Mouse (Mus musculus) CD4-positive, CD25-positive, alpha-beta regulatory T cell, adult 2 months (primary cell): Measurements from ENCODE around the gene Zbtb32.

Experiments used
- DNase-seq: peaks from one replicate; pipeline ENCODE4 v3.0.0-alpha.2; 2012; ENCODE audit warnings: low read depth, low spot score

The Zbtb32 gene

DNA sequence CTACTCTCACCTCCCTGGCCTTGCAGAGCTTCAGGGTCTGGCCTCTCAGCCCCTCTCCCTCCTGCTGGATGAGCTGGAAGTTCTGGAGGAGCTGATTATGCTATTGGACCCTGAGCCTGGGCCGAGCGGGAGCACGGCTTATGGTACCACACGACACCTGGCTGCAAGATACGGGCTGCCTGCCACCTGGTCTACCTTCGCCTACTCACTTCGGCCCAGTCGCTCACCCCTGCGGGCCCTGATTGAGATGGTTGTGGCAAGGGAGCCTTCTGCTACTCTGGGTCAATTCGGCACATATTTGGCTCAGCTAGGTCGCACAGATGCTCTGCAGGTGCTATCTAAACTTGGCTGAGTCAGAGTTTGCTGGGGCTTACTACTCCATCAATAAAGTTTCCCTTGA, 31.2 kb downstream of the Zbtb32 start:
- no peak for DNase-seq

DNA sequence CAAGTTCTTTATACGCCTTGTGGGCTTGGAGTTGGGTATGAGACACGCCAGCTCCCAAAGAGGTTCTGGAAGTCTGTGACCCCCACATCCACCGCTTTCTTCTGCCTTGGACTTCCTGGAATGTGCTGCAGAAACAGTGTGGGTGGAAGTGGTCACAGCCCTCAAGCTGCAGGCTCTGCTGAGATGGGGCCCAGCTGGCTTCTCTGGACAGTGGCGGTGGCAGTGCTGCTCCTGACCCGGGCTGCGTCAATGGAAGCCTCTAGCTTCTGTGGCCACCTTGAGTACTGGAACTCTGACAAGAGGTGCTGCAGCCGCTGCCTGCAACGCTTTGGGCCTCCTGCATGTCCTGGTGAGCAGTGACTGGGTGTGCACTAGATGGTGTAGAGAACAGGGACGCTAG, 32.7 kb downstream of the Zbtb32 start:
- DNase-seq, result no peak

GRCm38 (mm10) chr7:30564970-30565571, 33.6 kb downstream of the Zbtb32 start, which contains the start of gene Igflr1:
Gene Igflr1 (plus strand): TSS chr7:30565427.
- DNase-seq, result peak; percentile 70

DNA sequence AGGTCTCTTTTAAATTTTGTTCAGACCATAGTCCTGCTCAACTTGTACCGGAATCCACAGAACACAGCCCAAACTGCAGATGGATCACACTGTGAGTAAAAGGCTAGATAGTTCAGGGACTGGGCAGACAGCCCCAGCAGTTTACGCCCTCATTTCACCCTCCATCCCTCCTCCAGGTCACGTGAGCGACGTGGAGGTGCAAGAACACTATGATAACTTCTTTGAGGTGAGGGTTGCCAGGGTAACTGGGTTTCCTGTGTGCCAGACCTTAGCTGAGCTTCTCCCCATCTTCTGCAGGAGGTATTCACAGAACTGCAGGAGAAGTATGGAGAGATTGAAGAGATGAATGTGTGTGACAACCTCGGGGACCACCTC, 34.8 kb downstream of the Zbtb32 start:
- DNase-seq, result peak; percentile 88

GRCm38 (mm10) chr7:30563117-30563905, 35.4 kb downstream of the Zbtb32 start, which contains the start of the genes U2af1l4, Gm49396 and Psenen:
Gene U2af1l4 (plus strand): TSS chr7:30563301.
Gene Gm49396 (plus strand): TSS chr7:30563344.
Gene Psenen (minus strand): TSS chr7:30563627.
- peak; percentile 99 for DNase-seq

- no peak for DNase-seq
These were observed 36.1 kb downstream of the Zbtb32 start for GRCm38 (mm10) chr7:30562526-30563116.

GRCm38 (mm10) chr7:30560296-30560695, 38.4 kb downstream of the Zbtb32 start:
- DNase-seq, result no peak

DNA sequence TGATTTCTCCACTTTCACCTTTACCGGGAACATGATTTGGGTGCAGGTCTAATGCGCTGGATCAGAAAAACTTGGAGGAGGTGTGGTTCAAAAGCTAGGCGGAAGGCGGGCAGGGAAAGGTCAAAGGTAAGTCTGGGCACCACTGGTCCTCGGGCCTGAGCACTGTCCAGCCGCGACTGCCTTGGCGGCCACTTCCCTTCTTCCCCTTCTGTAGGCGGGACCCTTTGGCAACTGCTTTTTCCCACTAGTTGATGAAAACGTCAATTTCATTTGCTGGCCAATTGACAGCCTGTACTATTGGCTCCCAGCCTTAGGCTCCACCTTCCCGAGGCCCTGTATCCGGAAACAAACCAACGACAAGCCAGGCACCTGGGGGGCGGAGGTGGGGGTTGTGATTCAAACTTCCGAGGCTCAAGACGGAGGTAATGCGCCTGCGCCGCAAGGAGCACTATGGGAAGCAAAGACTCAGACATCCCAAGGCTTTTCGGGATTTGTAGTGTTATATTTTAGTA, 39.2 kb downstream of the Zbtb32 start, which contains the start of gene Lin37:
Gene Lin37, minus strand, starts transcription at position 396 of the 512 bp plus-strand sequence.
- peak; percentile 94 for DNase-seq

DNA sequence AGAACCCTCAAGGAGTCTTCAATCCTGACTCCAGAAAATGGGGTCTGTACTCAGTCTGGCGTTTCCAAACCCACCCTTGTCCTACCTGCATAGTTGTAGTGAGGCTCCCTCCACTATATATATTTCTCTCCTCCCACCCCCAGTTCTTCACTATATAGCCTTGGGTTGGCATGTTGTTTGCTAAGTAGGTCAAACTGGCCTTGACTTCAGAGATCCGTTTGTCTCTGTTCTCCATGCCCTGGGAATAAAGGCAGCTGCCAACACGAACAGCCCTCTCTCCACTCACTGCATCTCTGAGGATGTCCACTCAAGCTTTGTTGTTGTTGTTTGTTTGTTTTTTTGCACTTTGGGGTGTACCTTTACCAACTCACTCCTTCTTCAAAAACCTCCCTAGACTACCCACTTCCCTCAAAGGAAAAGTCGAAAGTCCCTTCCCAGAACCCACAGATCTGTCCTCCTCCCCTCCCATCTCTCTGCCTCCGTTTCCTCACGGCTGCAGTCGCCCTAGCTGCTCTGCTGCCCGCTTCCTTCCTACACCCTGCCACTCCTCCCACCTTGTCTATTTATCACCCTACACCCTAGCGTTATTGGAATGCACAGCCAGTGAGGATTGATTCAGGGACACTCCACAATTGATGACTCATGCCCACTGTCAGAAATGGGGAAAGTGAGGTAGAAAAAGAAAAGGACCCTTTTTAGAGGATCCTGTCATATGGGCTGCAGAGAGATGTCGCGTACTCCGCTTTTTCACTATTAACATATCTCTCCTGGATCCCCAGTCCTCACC, 39.9 kb downstream of the Zbtb32 start:
- DNase-seq, result peak; percentile 26

DNA sequence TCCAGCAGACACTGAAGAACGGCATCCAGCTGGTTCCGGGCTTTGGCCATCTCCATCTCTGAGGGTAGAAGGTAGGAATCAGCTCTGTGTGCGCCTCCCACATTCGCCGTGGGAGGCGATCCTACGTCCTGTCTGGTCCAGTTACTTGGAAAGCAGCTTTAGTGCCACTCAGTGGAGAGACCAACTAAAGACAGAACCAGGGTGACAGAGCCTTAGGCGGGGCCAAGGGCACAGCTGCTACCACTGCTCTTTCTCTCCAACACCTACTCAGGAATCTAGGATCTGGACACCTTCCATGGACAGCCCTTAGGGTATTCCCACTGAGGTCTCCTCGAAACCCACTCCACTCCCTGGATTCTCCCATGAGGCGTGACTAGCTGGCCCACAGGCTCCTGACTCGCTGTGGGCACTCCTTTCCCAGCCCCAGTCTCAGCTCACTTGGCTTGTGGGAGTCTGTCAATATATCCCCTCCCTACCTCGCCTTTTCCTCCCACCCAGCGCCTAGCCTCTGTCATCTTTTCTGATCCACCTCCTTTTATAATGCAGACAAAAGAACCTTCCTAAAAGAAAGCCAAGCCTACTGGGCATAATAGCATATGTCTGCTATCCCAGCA, 40.7 kb downstream of the Zbtb32 start:
- DNase-seq, result no peak

- DNase-seq, result peak; percentile 53
These were observed 41.7 kb downstream of the Zbtb32 start for GRCm38 (mm10) chr7:30556894-30557536.

DNA sequence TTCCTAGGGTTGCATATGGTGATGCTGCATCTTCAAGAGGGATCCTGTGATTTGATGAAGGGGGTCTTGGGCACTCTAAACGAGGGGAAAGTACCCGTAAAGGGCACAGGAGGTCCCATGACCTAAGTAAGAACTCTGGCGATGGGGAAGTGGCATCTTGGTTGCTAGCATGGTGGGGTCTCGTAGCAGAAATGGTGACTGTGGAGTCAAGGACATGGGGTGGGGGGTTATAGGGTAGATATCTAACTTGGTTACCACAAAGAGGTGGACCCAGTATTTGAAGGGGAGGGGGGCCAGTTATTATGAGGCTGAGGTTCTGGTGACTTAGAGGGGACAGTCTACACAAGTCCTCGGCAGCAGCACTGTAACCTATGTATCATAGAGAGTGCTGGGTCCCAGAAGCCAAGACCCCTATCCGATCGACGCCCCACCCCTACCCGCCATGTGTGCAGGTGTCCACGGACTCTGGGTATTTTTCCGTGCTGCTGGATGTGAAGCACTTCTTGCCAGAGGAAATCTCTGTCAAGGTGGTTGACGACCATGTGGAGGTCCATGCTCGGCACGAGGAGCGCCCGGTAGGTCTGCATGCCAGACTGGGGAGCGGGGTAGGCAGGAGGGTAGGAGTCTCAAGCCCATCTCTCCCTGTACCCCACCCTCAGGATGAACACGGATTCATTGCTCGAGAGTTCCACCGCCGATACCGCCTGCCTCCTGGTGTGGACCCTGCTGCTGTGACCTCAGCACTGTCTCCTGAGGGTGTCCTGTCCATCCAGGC, 44.7 kb downstream of the Zbtb32 start:
- no peak for DNase-seq

GRCm38 (mm10) chr7:30553021-30553589, 45.6 kb downstream of the Zbtb32 start:
- DNase-seq, result peak; percentile 46

GRCm38 (mm10) chr7:30552102-30553020, 46.3 kb downstream of the Zbtb32 start, which contains the start of the genes Hspb6 and Proser3:
Gene Hspb6 (plus strand): TSS chr7:30552178.
Gene Proser3 (minus strand): TSS chr7:30552299.
- peak; percentile 97 for DNase-seq

DNA sequence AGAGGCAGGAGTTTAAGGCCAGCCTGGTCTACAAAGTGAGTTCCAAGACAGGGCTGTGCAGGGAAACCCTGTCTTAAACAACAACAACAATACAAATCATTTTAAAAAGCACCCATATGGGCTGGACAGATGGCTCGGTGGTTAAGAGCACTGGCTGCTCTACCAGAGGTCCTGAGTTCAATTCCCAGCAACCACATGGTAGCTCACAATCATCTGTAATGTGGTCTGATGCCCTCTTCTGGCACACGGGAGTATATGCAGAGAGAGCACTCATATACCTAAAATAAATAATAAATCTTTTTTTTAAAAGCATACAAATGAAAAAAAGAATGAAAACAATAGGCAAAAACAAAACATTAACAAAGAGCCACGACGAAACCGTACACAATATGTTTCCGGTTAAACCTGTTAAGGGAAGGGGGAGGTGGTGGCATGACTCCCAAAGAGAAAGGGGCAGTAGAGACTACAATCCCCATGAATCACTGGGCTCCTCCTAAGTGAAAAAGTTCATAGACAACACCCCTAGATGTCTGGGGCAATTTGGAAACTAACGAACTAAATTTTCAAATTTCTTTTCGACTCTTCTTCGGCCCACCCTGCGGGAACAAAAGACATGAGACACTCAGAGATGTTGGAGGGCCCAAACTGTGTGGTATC, 47.1 kb downstream of the Zbtb32 start:
- peak; percentile 87 for DNase-seq

DNA sequence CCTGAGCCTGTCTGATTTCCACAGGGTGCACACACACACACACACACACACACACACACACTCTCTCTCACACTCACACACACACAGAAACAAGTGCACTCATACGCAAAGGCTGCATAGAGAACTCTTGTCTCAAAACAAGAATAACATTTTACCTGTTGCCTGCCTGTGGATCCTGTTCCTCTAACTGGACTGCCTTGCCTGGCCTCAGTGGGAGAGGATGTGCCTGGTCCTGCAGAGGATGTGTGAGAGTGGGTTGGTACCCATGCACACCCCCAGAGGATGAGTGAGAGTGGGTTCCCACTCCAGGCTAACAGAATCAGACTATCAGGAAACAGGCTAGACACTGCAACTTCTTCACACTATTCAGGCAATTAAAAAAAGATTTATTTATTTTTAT, 48.1 kb downstream of the Zbtb32 start:
- DNase-seq, result no peak

DNA sequence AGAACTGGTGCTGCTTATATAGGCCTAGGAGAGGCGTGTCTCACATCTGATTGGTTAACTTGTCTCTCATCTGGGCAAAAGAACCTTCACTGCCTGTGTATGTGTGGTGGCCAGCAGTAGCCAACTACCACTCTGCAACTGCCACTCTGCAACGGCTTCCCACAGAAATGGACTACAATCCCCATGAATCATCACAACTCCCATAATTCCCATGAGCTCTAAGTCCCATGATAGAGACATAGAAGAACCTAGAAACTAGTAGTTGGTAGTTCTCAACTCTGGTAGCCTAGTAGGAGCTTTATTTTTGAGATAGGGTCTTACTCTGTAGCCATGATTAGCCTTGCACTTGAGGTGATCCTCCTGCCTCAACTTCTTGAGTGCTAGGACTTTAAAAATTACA, 48.8 kb downstream of the Zbtb32 start:
- no peak for DNase-seq

GRCm38 (mm10) chr7:30544327-30544726, 54.4 kb downstream of the Zbtb32 start:
- no peak for DNase-seq
